Mouse (Mus musculus) embryonic fibroblast, embryonic 13.5 days (primary cell): ENCODE measurements at regions not wholly inside any gene's neighbourhood (a gene's known extent, or its start where the extent isn't known, plus 50 kb on each side); places are given as distances from the start of the nearest gene placed in this dataset.

Experiments
- CTCF ChIP-seq: IDR thresholded peaks from 2 replicates; pipeline ENCODE4 v1.5.1; 2011; ENCODE audit warnings: mild to moderate bottlenecking, control low read depth, low read length, moderate library complexity, borderline replicate concordance; ENCODE audit not compliant: insufficient read depth
- POLR2A ChIP-seq: IDR thresholded peaks from 2 replicates; pipeline ENCODE4 v1.6.1; 2011; ENCODE audit warnings: low read depth, mild to moderate bottlenecking, control low read depth, low read length, moderate library complexity

GRCm38 (mm10) chr3:51097362-51097761 is 126.9 kb upstream of the Noct start:
- no peak for TF ChIP-seq CTCF
- no peak for TF ChIP-seq POLR2A
